Mouse (Mus musculus) embryonic fibroblast, embryonic 13.5 days (primary cell): ENCODE data around the gene Ank2.

Experiments
- CTCF ChIP-seq: IDR thresholded peaks from 2 replicates; pipeline ENCODE4 v1.5.1; 2011; ENCODE audit warnings: mild to moderate bottlenecking, control low read depth, low read length, moderate library complexity, borderline replicate concordance; ENCODE audit not compliant: insufficient read depth
- POLR2A ChIP-seq: IDR thresholded peaks from 2 replicates; pipeline ENCODE4 v1.6.1; 2011; ENCODE audit warnings: low read depth, mild to moderate bottlenecking, control low read depth, low read length, moderate library complexity

GRCm38 (mm10) chr3:127004860-127005633 is 494.1 kb downstream of the Ank2 start:
- TF ChIP-seq CTCF (peak; percentile 12; the same call in 1 of the 2 replicates), POLR2A (no peak)
